Mouse (Mus musculus) kidney, postnatal 0 days (tissue): ENCODE measurements at regions not wholly inside any gene's neighbourhood (a gene's known extent, or its start where the extent isn't known, plus 50 kb on each side); places are given as distances from the start of the nearest gene placed in this dataset.

Source experiments
- ATAC-seq: fragments of 200-750 bp; cut with Nextera tagmentation; replicated peaks from 2 replicates; pipeline ENCODE4 v1.8.0; 2017; ENCODE audit warnings: low read depth, moderate number of reproducible peaks, moderate TSS enrichment, moderate library complexity; ENCODE audit not compliant: low FRiP score
- DNase-seq: peaks from one replicate; pipeline ENCODE4 v3.0.0-alpha.2; 2016; ENCODE audit warnings: low spot score
- H3K27ac ChIP-seq: fragments of 300-500 bp; sonication (generic); 2 replicates; pipeline ENCODE4 v1.5.1; 2014; ENCODE audit warnings: mild to moderate bottlenecking
- H3K27me3 ChIP-seq: fragments of 300-500 bp; sonication (generic); 2 replicates; pipeline ENCODE4 v1.6.1; 2014; ENCODE audit warnings: low read length, mixed read lengths; ENCODE audit not compliant: insufficient read depth
- H3K36me3 ChIP-seq: fragments of 300-500 bp; sonication (generic); 2 replicates; pipeline ENCODE4 v1.6.1; 2014; ENCODE audit warnings: low read length, mixed read lengths; ENCODE audit not compliant: insufficient read depth
- H3K4me1 ChIP-seq: fragments of 300-500 bp; sonication (generic); replicated peaks from 2 replicates; pipeline ENCODE4 v1.6.1; 2014; ENCODE audit warnings: antibody characterized with exemption, low read length, mixed read lengths; ENCODE audit not compliant: insufficient read depth
- H3K4me2 ChIP-seq: fragments of 300-500 bp; sonication (generic); 2 replicates; pipeline ENCODE4 v1.6.1; 2014; ENCODE audit warnings: mild to moderate bottlenecking, low read length, moderate library complexity, mixed read lengths
- H3K4me3 ChIP-seq: fragments of 300-500 bp; sonication (generic); replicated peaks from 2 replicates; pipeline ENCODE4 v1.5.1; 2014; ENCODE audit warnings: low read depth, low read length
- H3K9ac ChIP-seq: fragments of 300-500 bp; sonication (generic); 2 replicates; pipeline ENCODE4 v1.6.1; 2014; ENCODE audit warnings: low read depth, low read length
- H3K9me3 ChIP-seq: fragments of 300-500 bp; sonication (generic); replicated peaks from 2 replicates; pipeline ENCODE4 v1.6.1; 2016; ENCODE audit warnings: low read length, inconsistent platforms, mixed read lengths
- CTCF ChIP-seq: IDR thresholded peaks from 2 replicates; pipeline ENCODE4 v1.5.1; 2016; ENCODE audit warnings: antibody characterized with exemption, low read depth, mild to moderate bottlenecking, moderate library complexity
- WGBS: fragments of 180-500 bp; shearing (Covaris S2); extraction: QIAGEN DNeasy Blood & Tissue Kit; methylation state at CpG from one replicate; pipeline ENCODE4 v1.1.7; 2014; 5-methylcytosine and 5-hydroxymethylcytosine counted together

- 56% methylated on average over 5 of the region's 5 CpGs for WGBS
- Histone ChIP-seq H3K4me2 (no peak overlapping the region), H3K27me3 (no peaks in the 10 kb centered on the region), H3K36me3 (no peaks in the 10 kb centered on the region), H3K4me3 (no peak overlapping the region), H3K9me3 (no peaks in the 10 kb centered on the region), H3K27ac (no peak overlapping the region), H3K4me1 (no peaks in the 10 kb centered on the region), H3K9ac (no peak overlapping the region)
- no peak for TF ChIP-seq CTCF
- ATAC-seq, result no peak
- no peak for DNase-seq
Observed at GRCm38 (mm10) chrX:11690446-11690845, 362.8 kb downstream of the H2al1j start.

- WGBS, result 76% methylated on average over 4 of the region's 4 CpGs
- Histone ChIP-seq H3K4me3 (no peak overlapping the region), H3K9me3 (no peaks in the 10 kb centered on the region), H3K4me1 (no peaks in the 10 kb centered on the region), H3K27ac (no peak overlapping the region), H3K4me2 (no peak overlapping the region), H3K9ac (no peak overlapping the region), H3K27me3 (no peaks in the 10 kb centered on the region), H3K36me3 (no peaks in the 10 kb centered on the region)
- DNase-seq, result no peak
- no peak for TF ChIP-seq CTCF
- ATAC-seq, result no peak
Observed at GRCm38 (mm10) chrX:11691019-11691418, 363.4 kb downstream of the H2al1j start.

GRCm38 (mm10) chrX:11696565-11696964, 368.9 kb downstream of the H2al1j start:
- no peak for ATAC-seq
- H3K4me2 ChIP-seq, result no peak overlapping the region
- 82% methylated on average over 4 of the region's 4 CpGs for WGBS

GRCm38 (mm10) chrX:11701095-11701494, 373.5 kb downstream of the H2al1j start:
- DNase-seq, result no peak
- TF ChIP-seq CTCF, result no peak
- Histone ChIP-seq H3K4me3 (no peak overlapping the region), H3K9me3 (no peaks in the 10 kb centered on the region), H3K4me1 (no peaks in the 10 kb centered on the region), H3K4me2 (no peak overlapping the region), H3K27ac (no peak overlapping the region), H3K27me3 (no peaks in the 10 kb centered on the region), H3K36me3 (no peaks in the 10 kb centered on the region), H3K9ac (no peak overlapping the region)
- WGBS, result 85% methylated on average over 2 of the region's 2 CpGs
- no peak for ATAC-seq

More at GRCm38 (mm10) chrX:11696565-11696964, 368.9 kb downstream of the H2al1j start:
- no peaks in the 10 kb centered on the region for H3K9me3 ChIP-seq
- no peaks in the 10 kb centered on the region for H3K27me3 ChIP-seq
- DNase-seq, result no peak
- no peak overlapping the region for H3K4me3 ChIP-seq
- no peak for TF ChIP-seq CTCF
- H3K36me3 ChIP-seq, result no peaks in the 10 kb centered on the region
- no peaks in the 10 kb centered on the region for H3K4me1 ChIP-seq
- no peak overlapping the region for H3K27ac ChIP-seq
- no peak overlapping the region for H3K9ac ChIP-seq

- Histone ChIP-seq H3K4me1 (no peaks in the 10 kb centered on the region), H3K27ac (no peak overlapping the region), H3K4me2 (no peak overlapping the region), H3K9ac (no peak overlapping the region), H3K9me3 (no peaks in the 10 kb centered on the region), H3K4me3 (no peak overlapping the region), H3K36me3 (no peaks in the 10 kb centered on the region), H3K27me3 (no peaks in the 10 kb centered on the region)
- TF ChIP-seq CTCF, result no peak
- DNase-seq (no peak), ATAC-seq (no peak)
- WGBS, result 75% methylated on average over 6 of the region's 6 CpGs
Observed at GRCm38 (mm10) chrX:11705851-11706557, 378.4 kb downstream of the H2al1j start.

GRCm38 (mm10) chrX:11707330-11707729, 379.7 kb downstream of the H2al1j start:
- WGBS, result 50% methylated on average over 6 of the region's 6 CpGs

GRCm38 (mm10) chrX:11708325-11708724, 380.7 kb downstream of the H2al1j start:
- WGBS, result 46% methylated on average over 6 of the region's 6 CpGs
- no peak overlapping the region for H3K4me2 ChIP-seq
- no peaks in the 10 kb centered on the region for H3K36me3 ChIP-seq
- ATAC-seq, result no peak
- H3K27ac ChIP-seq, result no peak overlapping the region
- no peak for TF ChIP-seq CTCF
- H3K9ac ChIP-seq, result no peak overlapping the region
- H3K9me3 ChIP-seq, result no peaks in the 10 kb centered on the region
- DNase-seq, result peak; percentile 7
- H3K4me3 ChIP-seq, result no peak overlapping the region
- H3K27me3 ChIP-seq, result no peaks in the 10 kb centered on the region
- no peaks in the 10 kb centered on the region for H3K4me1 ChIP-seq

More at GRCm38 (mm10) chrX:11707330-11707729, 379.7 kb downstream of the H2al1j start:
- ATAC-seq, result no peak
- Histone ChIP-seq H3K4me2 (no peak overlapping the region), H3K4me1 (no peaks in the 10 kb centered on the region), H3K36me3 (no peaks in the 10 kb centered on the region), H3K9ac (no peak overlapping the region), H3K9me3 (no peaks in the 10 kb centered on the region), H3K27ac (no peak overlapping the region), H3K27me3 (no peaks in the 10 kb centered on the region), H3K4me3 (no peak overlapping the region)
- no peak for DNase-seq
- TF ChIP-seq CTCF, result no peak
